Mouse (Mus musculus): ENCODE data around the gene Gm11549.
A peak's percentile ranks its signal among the peaks of the same experiment; 100 is the strongest.

Gm11549 gene

GRCm38 (mm10) chr3:36481776-36482193 is 39.8 kb downstream of the Gm11549 start:
- DNase-seq (ENCODE audit: low read depth, low spot score) = peak; percentile 62

- DNase-seq (ENCODE audit: low read depth, low spot score) = no peak
Measured at GRCm38 (mm10) chr3:36480486-36480885, 41.1 kb downstream of the Gm11549 start.

- no peak for DNase-seq (ENCODE audit: low read depth, low spot score)
Measured at GRCm38 (mm10) chr3:36478776-36479175, 42.8 kb downstream of the Gm11549 start.

GRCm38 (mm10) chr3:36476261-36477155 is 45.1 kb downstream of the Gm11549 start:
- no peak for DNase-seq (ENCODE audit: low read depth, low spot score)

GRCm38 (mm10) chr3:36475532-36476087 is 46.0 kb downstream of the Gm11549 start, which contains the start of the genes Anxa5 and 1810062G17Rik:
Anxa5 (minus strand) TSS chr3:36475894.
1810062G17Rik (plus strand) TSS chr3:36475937.
- DNase-seq (ENCODE audit: low read depth, low spot score) = peak; percentile 98

- peak; percentile 50 for DNase-seq (ENCODE audit: low read depth, low spot score)
Measured at GRCm38 (mm10) chr3:36474938-36475483, 46.6 kb downstream of the Gm11549 start.

GRCm38 (mm10) chr3:36474421-36474820 is 47.2 kb downstream of the Gm11549 start:
- no peak for DNase-seq (ENCODE audit: low read depth, low spot score)

- DNase-seq (ENCODE audit: low read depth, low spot score) = no peak
Measured at GRCm38 (mm10) chr3:36473222-36473621, 48.4 kb downstream of the Gm11549 start.

GRCm38 (mm10) chr3:36471856-36472255 is 49.8 kb downstream of the Gm11549 start:
- no peak for DNase-seq (ENCODE audit: low read depth, low spot score)

GRCm38 (mm10) chr3:36468871-36469270 is 52.7 kb downstream of the Gm11549 start:
- peak; percentile 42 for DNase-seq (ENCODE audit: low read depth, low spot score)

- DNase-seq (ENCODE audit: low read depth, low spot score) = no peak
Measured at GRCm38 (mm10) chr3:36467632-36468031, 54.0 kb downstream of the Gm11549 start.

- DNase-seq (ENCODE audit: low read depth, low spot score) = no peak
Measured at GRCm38 (mm10) chr3:36465538-36465937, 56.1 kb downstream of the Gm11549 start.
